Mouse (Mus musculus) activated CD4-positive, CD25-positive, alpha-beta regulatory T cell, adult 9 weeks (primary cell): ENCODE measurements around the gene Gm21943. TPM values are rescaled to one million over a fixed set of nuclear protein-coding genes. Genes with fewer than 3 reads are reported as not detected.

Experiments used
- polyA plus RNA-seq: library from polyadenylated mRNA; unstranded; fragments of 100-300 nt; shearing (Covaris generic); gene quantifications from one replicate; pipeline ENCODE4 v1.2.1, GENCODE M21; 2017

The Gm21943 gene
- not detected for polyA plus RNA-seq

GRCm38 (mm10) chrY:57533644-57534043 is at the start of gene Gm21943:
Gene Gm21943, minus strand, starts transcription at chrY:57533744.

Other genes with a start within 250 kb of the Gm21943 start
- not detected for gene Gm28961, start 172.0 kb upstream of the Gm21943 start, polyA plus RNA-seq